Mouse (Mus musculus): ENCODE data around the gene Usp25. TPM values are rescaled to one million over a fixed set of nuclear protein-coding genes. Genes with fewer than 3 reads are reported as not detected.

Gene Usp25
- polyA plus RNA-seq (2012; rRNA removed): 18.5 and 19.4 TPM in 2 replicates

GRCm38 (mm10) chr16:77013427-77014320 lies at the start of gene Usp25:
Gene Usp25 (plus strand): TSS chr16:77013706.

